Mouse (Mus musculus) spleen, adult 2 months (tissue): ENCODE data around the gene Gps1. TPM values are rescaled to one million over a fixed set of nuclear protein-coding genes. Genes with fewer than 3 reads are reported as not detected.
A peak's percentile ranks its signal among the peaks of the same experiment; 100 is the strongest.

Experiments used
- DNase-seq, 2 experiments: peaks; one replicate each; pipeline versions ENCODE4 v3.0.0 to v3.0.0-alpha.2; 2012 to 2021; ENCODE audit warnings: low spot score in 2 of 2, low read depth in 1 of 2
- H3K27ac ChIP-seq: fragments of 200-500 bp; 2 replicates; pipeline ENCODE4 v1.5.1; 2012; ENCODE audit warnings: low read length, inconsistent platforms; ENCODE audit not compliant: insufficient read depth
- H3K27me3 ChIP-seq: fragments of 200-500 bp; 2 replicates; pipeline ENCODE4 v1.6.1; 2012; ENCODE audit warnings: mild to moderate bottlenecking, moderate library complexity, low read length, inconsistent platforms; ENCODE audit not compliant: control insufficient read depth, insufficient read depth
- H3K36me3 ChIP-seq: fragments of 200-500 bp; 2 replicates; pipeline ENCODE4 v1.6.1; 2012; ENCODE audit warnings: mild to moderate bottlenecking, low read length, inconsistent platforms; ENCODE audit not compliant: control insufficient read depth, insufficient read depth
- H3K4me1 ChIP-seq: fragments of 200-500 bp; 2 replicates; pipeline ENCODE4 v1.6.1; 2011; ENCODE audit warnings: inconsistent platforms; ENCODE audit not compliant: control insufficient read depth, insufficient read depth, insufficient read length
- H3K4me3 ChIP-seq: fragments of 200-500 bp; 2 replicates; pipeline ENCODE4 v1.5.1; 2011; ENCODE audit warnings: mild to moderate bottlenecking, inconsistent platforms; ENCODE audit not compliant: insufficient read depth, insufficient read length; ENCODE audit errors: extremely low read depth
- CTCF ChIP-seq: fragments of 200-500 bp; IDR thresholded peaks from 2 replicates; pipeline ENCODE4 v1.5.1; 2011; ENCODE audit warnings: mild to moderate bottlenecking, inconsistent platforms; ENCODE audit not compliant: insufficient read depth, insufficient read length, insufficient replicate concordance; ENCODE audit errors: extremely low read depth
- POLR2A ChIP-seq: fragments of 200-500 bp; IDR thresholded peaks from 2 replicates; pipeline ENCODE4 v1.6.1; 2011; ENCODE audit warnings: low read depth, low read length, inconsistent platforms
- WGBS: fragments of 180-500 bp; shearing (Covaris S2); methylation state at CpG from one replicate; pipeline ENCODE4 v1.1.7; 2018; 5-methylcytosine and 5-hydroxymethylcytosine counted together
- polyA plus RNA-seq: library from polyadenylated mRNA; depleted of rRNA; stranded (reverse); fragments of >200 nt; gene quantifications from 2 replicates; pipeline ENCODE4 v1.2.3, GENCODE M21; 2012

Gps1 gene
- polyA plus RNA-seq, 1 experiment, result 84.9 TPM

GRCm38 (mm10) chr11:120822831-120823550 is 38.9 kb downstream of the Gps1 start:
- H3K36me3 ChIP-seq, result peaks cover 27% of the 10 kb centered on the region
- H3K4me1 ChIP-seq, result peaks cover 12% of the 10 kb centered on the region; the same call in 1 of the 2 replicates
- no peak for TF ChIP-seq CTCF
- TF ChIP-seq POLR2A, result no peak
- DNase-seq, result no peak
- H3K27ac ChIP-seq, result peak overlapping the region; percentile 90
- WGBS, result 2% methylated on average over 14 of the region's 14 CpGs
- H3K27me3 ChIP-seq, result no peaks in the 10 kb centered on the region
- H3K4me3 ChIP-seq, result peak overlapping the region; percentile 88

- H3K27me3 ChIP-seq, result no peaks in the 10 kb centered on the region
- H3K4me1 ChIP-seq, result peaks cover 12% of the 10 kb centered on the region; the same call in 1 of the 2 replicates
- WGBS, result under 1% methylated on average over 40 of the region's 40 CpGs
- H3K27ac ChIP-seq, result peak overlapping the region; percentile 90
- DNase-seq, result no peak
- TF ChIP-seq POLR2A, result no peak
- no peak for TF ChIP-seq CTCF
- peaks cover 21% of the 10 kb centered on the region for H3K36me3 ChIP-seq
- H3K4me3 ChIP-seq, result peak overlapping the region; percentile 88
Measured at GRCm38 (mm10) chr11:120823551-120823947, 39.5 kb downstream of the Gps1 start.

GRCm38 (mm10) chr11:120823956-120824786 is 40.1 kb downstream of the Gps1 start, which contains the start of gene Fasn:
Fasn (minus strand) TSS chr11:120824547.
- TF ChIP-seq CTCF (peak; percentile 33; the same call in 1 of the 2 replicates), POLR2A (peak; percentile 98)
- peaks cover 17% of the 10 kb centered on the region for H3K36me3 ChIP-seq
- under 1% methylated on average over 104 of the region's 109 CpGs for WGBS
- peaks cover 12% of the 10 kb centered on the region; the same call in 1 of the 2 replicates for H3K4me1 ChIP-seq
- peak; percentile 87 to 95 for DNase-seq
- H3K27me3 ChIP-seq, result no peaks in the 10 kb centered on the region
- peak within 1 kb of the TSS; percentile 90 for H3K27ac ChIP-seq
- peak within 1 kb of the TSS; percentile 88 for H3K4me3 ChIP-seq

DNA sequence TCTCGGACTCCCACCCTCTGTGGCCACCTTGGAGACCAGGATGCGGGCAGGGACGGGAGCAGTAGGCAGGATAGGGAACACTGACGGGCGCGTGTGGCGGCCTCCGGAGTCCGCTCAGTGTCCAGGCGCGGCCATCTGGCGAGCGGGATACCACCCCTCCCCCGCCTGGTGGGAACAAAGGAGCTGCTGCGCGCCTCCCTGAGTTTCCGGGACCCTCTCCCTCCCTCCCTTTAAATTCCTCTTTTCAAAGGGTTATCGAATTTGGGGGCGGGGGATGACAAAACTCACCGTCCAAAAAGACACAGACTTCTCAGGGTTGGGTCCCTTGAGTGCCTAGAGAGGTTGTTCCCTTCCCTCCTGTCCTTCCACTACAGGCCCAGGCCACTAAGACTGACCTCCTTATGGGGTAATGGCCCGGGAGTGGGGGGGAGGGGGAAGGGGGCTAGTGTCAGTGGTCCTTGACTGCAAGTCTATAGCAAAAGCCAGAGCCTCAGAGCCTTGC is 40.8 kb downstream of the Gps1 start:
- peak overlapping the region; percentile 70 for H3K27ac ChIP-seq
- H3K27me3 ChIP-seq, result no peaks in the 10 kb centered on the region
- peak overlapping the region; percentile 88 for H3K4me3 ChIP-seq
- peaks cover 12% of the 10 kb centered on the region; the same call in 1 of the 2 replicates for H3K4me1 ChIP-seq
- DNase-seq, result no peak
- WGBS, result 4% methylated on average over 21 of the region's 21 CpGs
- H3K36me3 ChIP-seq, result peaks cover 11% of the 10 kb centered on the region; the same call in 1 of the 2 replicates
- TF ChIP-seq POLR2A (no peak), CTCF (no peak)

DNA sequence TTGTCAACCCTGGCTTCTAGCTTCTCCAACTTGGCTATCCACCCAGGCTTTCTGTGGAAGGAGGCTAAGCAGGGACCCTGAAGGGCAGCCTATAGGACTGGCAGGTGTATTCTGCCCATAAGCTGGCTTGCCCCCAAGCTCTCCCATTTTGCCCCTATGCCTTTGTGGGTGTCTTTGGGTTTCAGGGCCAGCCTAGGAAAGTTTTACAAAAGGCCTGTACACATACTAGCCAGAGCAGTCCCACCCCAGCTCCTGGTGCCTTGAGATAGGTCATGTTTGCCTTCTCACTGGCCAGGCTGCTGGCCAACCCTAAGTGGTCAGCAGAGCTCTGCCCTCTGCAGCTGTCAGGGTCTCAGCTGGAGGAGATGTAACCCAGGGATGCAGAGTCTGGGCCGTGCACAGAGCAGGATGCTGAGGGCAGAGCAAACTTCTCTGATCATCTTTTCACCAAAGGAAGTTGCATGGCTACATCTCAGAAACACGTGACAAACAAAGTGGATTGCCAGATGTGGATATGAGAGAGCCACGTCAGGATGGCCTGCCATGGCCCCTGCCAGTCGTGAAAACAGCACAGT is 41.3 kb downstream of the Gps1 start:
- Histone ChIP-seq H3K4me3 (no peak overlapping the region), H3K36me3 (peaks cover 7% of the 10 kb centered on the region; the same call in 1 of the 2 replicates), H3K4me1 (peaks cover 12% of the 10 kb centered on the region; the same call in 1 of the 2 replicates), H3K27ac (0 out of 2 replicates have a peak overlapping the region, but pooled peaks have one; percentile 13), H3K27me3 (no peaks in the 10 kb centered on the region)
- DNase-seq, result no peak
- 37% methylated on average over 4 of the region's 4 CpGs for WGBS
- TF ChIP-seq CTCF, result no peak
- TF ChIP-seq POLR2A, result no peak
